Mouse (Mus musculus) Patski (cell line): ENCODE data around the gene Srebf1. TPM values are rescaled to one million over a fixed set of nuclear protein-coding genes. Genes with fewer than 3 reads are reported as not detected.

ENCODE experiments used
- ATAC-seq: fragments of 100-300 bp; one replicate; pipeline ENCODE4 v1.8.0; 2021
- CTCF ChIA-PET: fragments of 350-600 bp; sonication (Branson Sonifier 250); formaldehyde crosslinking; loops from one replicate; lab custom pipeline; 2022; ENCODE audit warnings: inconsistent platforms; lab: Charles Lee
- POLR2A ChIA-PET: fragments of 350-600 bp; sonication (Branson Sonifier 250); formaldehyde crosslinking; loops from one replicate; lab custom pipeline; 2022; ENCODE audit warnings: antibody characterized with exemption, inconsistent platforms; lab: Charles Lee
- DNase-seq: peaks from one replicate; pipeline ENCODE4 v3.0.0-alpha.2; 2011; ENCODE audit warnings: low read depth, low spot score
- H3K27me3 ChIP-seq: fragments of 371-371 bp; one replicate; pipeline ENCODE4 v1.5.1; 2021
- CTCF ChIP-seq: fragments of 100-300 bp; IDR thresholded peaks from one replicate; pipeline ENCODE4 v1.5.1; 2021
- in situ Hi-C: fragments of 300-500 bp; cut with MboI; formaldehyde crosslinking; loops from 3 replicates; pipeline ENCODE4 v1.11.1; 2018; ENCODE audit warnings: low pct_unique_long_range_greater_than_20kb, mixed read lengths
- polyA plus RNA-seq: library from polyadenylated mRNA; unstranded; gene quantifications from one replicate; pipeline ENCODE4 v1.2.3, GENCODE M21; 2021

The Srebf1 gene
- polyA plus RNA-seq, 1 experiment from 2014 or later, result 65.4 TPM

- no peaks in the 10 kb centered on the region for H3K27me3 ChIP-seq
- no peak for TF ChIP-seq CTCF
- in situ Hi-C loops, result no loop called here
- ChIA-PET POLR2A (interaction anchor here (0.6 to 1.0 kb wide), 2 partner anchors 77 to 79 kb away, joined by 3 read pairs; no protein-coding TSS in a partner anchor), CTCF (interaction anchor here (0.9 to 2.3 kb wide), 2 partner anchors 9 to 101 kb away, joined by 3 to 8 read pairs; no protein-coding TSS in a partner anchor)
- ATAC-seq, result no peak
- DNase-seq, result no peak
Observed at GRCm38 (mm10) chr11:60185396-60186231, 36.8 kb downstream of the Srebf1 start.

GRCm38 (mm10) chr11:60184346-60185325 is 37.7 kb downstream of the Srebf1 start:
- DNase-seq (no peak), ATAC-seq (no peak)
- H3K27me3 ChIP-seq, result no peaks in the 10 kb centered on the region
- POLR2A ChIA-PET, result interaction anchor here (1.2 to 1.5 kb wide), 2 partner anchors 12 to 80 kb away, joined by 3 to 5 read pairs; partner anchors contain the start of gene Rai1
- TF ChIP-seq CTCF, result no peak
- in situ Hi-C loops, result no loop called here
- CTCF ChIA-PET, result interaction anchor here (0.9 to 3.1 kb wide), 4 partner anchors 10 to 100 kb away, joined by 3 to 10 read pairs (median 6); no protein-coding TSS in a partner anchor

GRCm38 (mm10) chr11:60182741-60183140 is 39.6 kb downstream of the Srebf1 start:
- POLR2A ChIA-PET, result interaction anchor here (1.6 kb wide), 1 partner anchor 15 kb away, joined by 3 read pairs; no protein-coding TSS in a partner anchor
- no peak for TF ChIP-seq CTCF
- CTCF ChIA-PET, result interaction anchor here (1.3 to 3.1 kb wide), 2 partner anchors 17 to 79 kb away, joined by 3 to 10 read pairs; no protein-coding TSS in a partner anchor
- in situ Hi-C loops, result no loop called here
- DNase-seq, result no peak
- H3K27me3 ChIP-seq, result no peaks in the 10 kb centered on the region
- ATAC-seq, result no peak

GRCm38 (mm10) chr11:60182116-60182670 is 40.2 kb downstream of the Srebf1 start:
- POLR2A ChIA-PET, result interaction anchor here (0.6 to 1.6 kb wide), 3 partner anchors 14 to 76 kb away, joined by 3 to 4 read pairs (median 3); no protein-coding TSS in a partner anchor
- in situ Hi-C loops, result no loop called here
- DNase-seq (no peak), ATAC-seq (peak; percentile 32)
- no peak for TF ChIP-seq CTCF
- no peaks in the 10 kb centered on the region for H3K27me3 ChIP-seq
- CTCF ChIA-PET, result interaction anchor here (0.9 to 3.1 kb wide), 2 partner anchors 14 to 18 kb away, joined by 5 to 10 read pairs; no protein-coding TSS in a partner anchor

- ChIA-PET CTCF (interaction anchor here (1.1 to 2.1 kb wide), 3 partner anchors 16 to 84 kb away, joined by 3 to 6 read pairs (median 3); no protein-coding TSS in a partner anchor), POLR2A (interaction anchor here (0.5 to 1.3 kb wide), 3 partner anchors 73 to 131 kb away, joined by 3 to 5 read pairs (median 4); no protein-coding TSS in a partner anchor)
- DNase-seq, result no peak
- ATAC-seq, result no peak
- TF ChIP-seq CTCF, result no peak
- H3K27me3 ChIP-seq, result no peaks in the 10 kb centered on the region
- in situ Hi-C loops, result no loop called here
Observed at GRCm38 (mm10) chr11:60178506-60178905, 43.9 kb downstream of the Srebf1 start.

GRCm38 (mm10) chr11:60178005-60178404 is 44.4 kb downstream of the Srebf1 start:
- H3K27me3 ChIP-seq, result no peaks in the 10 kb centered on the region
- DNase-seq, result no peak
- no peak for ATAC-seq
- in situ Hi-C loops, result no loop called here
- POLR2A ChIA-PET, result interaction anchor here (0.6 to 1.3 kb wide), 3 partner anchors 22 to 72 kb away, joined by 3 to 5 read pairs (median 3); no protein-coding TSS in a partner anchor
- TF ChIP-seq CTCF, result no peak
- CTCF ChIA-PET, result interaction anchor here (1.1 to 2.1 kb wide), 3 partner anchors 17 to 83 kb away, joined by 3 to 6 read pairs (median 3); no protein-coding TSS in a partner anchor

- ChIA-PET POLR2A (interaction anchor here (0.6 to 1.5 kb wide), 4 partner anchors 13 to 71 kb away, joined by 3 to 5 read pairs (median 4); no protein-coding TSS in a partner anchor), CTCF (interaction anchor here (1.7 to 2.1 kb wide), 3 partner anchors 18 to 35 kb away, joined by 3 to 6 read pairs (median 4); no protein-coding TSS in a partner anchor)
- ATAC-seq (peak; percentile 7), DNase-seq (peak; percentile 68)
- TF ChIP-seq CTCF, result no peak
- no peaks in the 10 kb centered on the region for H3K27me3 ChIP-seq
- in situ Hi-C loops, result no loop called here
Observed at GRCm38 (mm10) chr11:60176975-60177657, 45.3 kb downstream of the Srebf1 start.

- CTCF ChIA-PET, result interaction anchor here (1.1 to 1.7 kb wide), 3 partner anchors 17 to 71 kb away, joined by 3 to 4 read pairs (median 3); partner anchors contain the start of gene Rai1
- POLR2A ChIA-PET, result interaction anchor here (1.0 to 1.5 kb wide), 2 partner anchors 12 to 68 kb away, joined by 3 to 5 read pairs; no protein-coding TSS in a partner anchor
- DNase-seq, result no peak
- peak; percentile 14 for ATAC-seq
- no peak for TF ChIP-seq CTCF
- no peaks in the 10 kb centered on the region for H3K27me3 ChIP-seq
- in situ Hi-C loops, result no loop called here
Observed at GRCm38 (mm10) chr11:60176182-60176974, 46.0 kb downstream of the Srebf1 start.
